Mouse (Mus musculus): Measurements from ENCODE around the gene Map1a.

The Map1a gene

GRCm38 (mm10) chr2:121316278-121316677 is 26.9 kb downstream of the Map1a start:
- DNase-seq (ENCODE audit: low read depth), result peak; percentile 25

GRCm38 (mm10) chr2:121323041-121323440 is 33.6 kb downstream of the Map1a start:
- DNase-seq (ENCODE audit: low read depth), result no peak

GRCm38 (mm10) chr2:121323693-121324470 is 34.5 kb downstream of the Map1a start:
- no peak for DNase-seq (ENCODE audit: low read depth)

GRCm38 (mm10) chr2:121329492-121329891 is 40.1 kb downstream of the Map1a start:
- DNase-seq (ENCODE audit: low read depth), result peak; percentile 31

GRCm38 (mm10) chr2:121339057-121339456 is 49.7 kb downstream of the Map1a start:
- DNase-seq (ENCODE audit: low read depth), result peak; percentile 43

- DNase-seq (ENCODE audit: low read depth), result no peak
Observed at GRCm38 (mm10) chr2:121353156-121353555, 63.8 kb downstream of the Map1a start.

GRCm38 (mm10) chr2:121354378-121354777 is 65.0 kb downstream of the Map1a start:
- DNase-seq (ENCODE audit: low read depth), result peak; percentile 12

- DNase-seq (ENCODE audit: low read depth), result peak; percentile 95
Observed at GRCm38 (mm10) chr2:121354820-121355592, 65.6 kb downstream of the Map1a start, which contains the start of gene Ppip5k1. Gene Ppip5k1, minus strand, starts transcription at chr2:121355396.

- no peak for DNase-seq (ENCODE audit: low read depth)
Observed at GRCm38 (mm10) chr2:121357494-121357893, 68.1 kb downstream of the Map1a start, which contains the start of gene Ckmt1. Gene Ckmt1, plus strand, starts transcription at chr2:121357714.

GRCm38 (mm10) chr2:121357961-121358360 is 68.6 kb downstream of the Map1a start:
- peak; percentile 10 for DNase-seq (ENCODE audit: low read depth)

GRCm38 (mm10) chr2:121358381-121358780 is 69.0 kb downstream of the Map1a start:
- peak; percentile 48 for DNase-seq (ENCODE audit: low read depth)

GRCm38 (mm10) chr2:121359461-121359860 is 70.1 kb downstream of the Map1a start:
- DNase-seq (ENCODE audit: low read depth), result no peak
